Mouse (Mus musculus) erythroblast, adult 5-6 weeks (primary cell): ENCODE results near the gene Gm29094. TPM values are rescaled to one million over a fixed set of nuclear protein-coding genes. Genes with fewer than 3 reads are reported as not detected.
A peak's percentile ranks its signal among the peaks of the same experiment; 100 is the strongest.
"Not testable (repeated sequence)": the region's sequence is repeated elsewhere in the genome, so short reads cannot be mapped to it uniquely, and the experiment has no call there.

Source experiments
- ATAC-seq: replicated peaks from 2 replicates; pipeline ENCODE4 v1.8.0; 2016; ENCODE audit warnings: moderate number of reproducible peaks, mild to moderate bottlenecking, moderate TSS enrichment, inconsistent platforms; ENCODE audit not compliant: poor library complexity, low FRiP score, severe bottlenecking
- total RNA-seq, 2 experiments: library from RNA; stranded (forward) in 1 of 2; stranded (reverse) in 1 of 2; fragments of 150-400 nt in 1 of 2; fragments of 200-764, 138-1000 nt in 1 of 2; gene quantifications; 2 replicates each; pipeline versions ENCODE4 v1.2.3 to v1.2.4; 2015 to 2017; ENCODE audit warnings: low replicate concordance in 2 of 2

Gm29094 gene
- not detected in 2 replicates for total RNA-seq (2015; ENCODE audit: low replicate concordance)
- total RNA-seq (2017; ENCODE audit: low replicate concordance) = 1.3 TPM in 1 of 2 replicates, not detected in the other

- not testable (repeated sequence) for ATAC-seq
Measured at GRCm38 (mm10) chr9:89198969-89199416, at the start of gene Gm29094, which contains the start of gene Bcl2a1b. Gene Gm29094, plus strand, starts transcription at chr9:89199379. Gene Bcl2a1b, plus strand, starts transcription at chr9:89199209.

- not testable (repeated sequence) for ATAC-seq
Measured at GRCm38 (mm10) chr9:89172539-89172938, 26.6 kb upstream of the Gm29094 start.

GRCm38 (mm10) chr9:89178833-89179232, 20.3 kb upstream of the Gm29094 start:
- ATAC-seq = not testable (repeated sequence)

GRCm38 (mm10) chr9:89179469-89179868, 19.7 kb upstream of the Gm29094 start:
- not testable (repeated sequence) for ATAC-seq

GRCm38 (mm10) chr9:89187006-89187405, 12.2 kb upstream of the Gm29094 start:
- not testable (repeated sequence) for ATAC-seq

GRCm38 (mm10) chr9:89195483-89195882, 3.7 kb upstream of the Gm29094 start:
- not testable (repeated sequence) for ATAC-seq

- ATAC-seq = not testable (repeated sequence)
Measured at GRCm38 (mm10) chr9:89197509-89197908, 1.7 kb upstream of the Gm29094 start.

- not testable (repeated sequence) for ATAC-seq
Measured at GRCm38 (mm10) chr9:89198349-89198748, 830 bp upstream of the Gm29094 start.

- not testable (repeated sequence) for ATAC-seq
Measured at GRCm38 (mm10) chr9:89202256-89202655, 3.1 kb downstream of the Gm29094 start.

GRCm38 (mm10) chr9:89208939-89209338, 9.8 kb downstream of the Gm29094 start:
- ATAC-seq = not testable (repeated sequence)

- not testable (repeated sequence) for ATAC-seq
Measured at GRCm38 (mm10) chr9:89210353-89211064, 11.3 kb downstream of the Gm29094 start, which contains the start of gene Mthfs. Gene Mthfs, plus strand, starts transcription at chr9:89210676.

GRCm38 (mm10) chr9:89211065-89211858, 12.1 kb downstream of the Gm29094 start:
- peak; percentile 98 for ATAC-seq

- ATAC-seq = not testable (repeated sequence)
Measured at GRCm38 (mm10) chr9:89212428-89212827, 13.2 kb downstream of the Gm29094 start.

GRCm38 (mm10) chr9:89218174-89218573, 19.0 kb downstream of the Gm29094 start:
- ATAC-seq = not testable (repeated sequence)

- not testable (repeated sequence) for ATAC-seq
Measured at GRCm38 (mm10) chr9:89219668-89220067, 20.5 kb downstream of the Gm29094 start.

- not testable (repeated sequence) for ATAC-seq
Measured at GRCm38 (mm10) chr9:89220704-89221287, 21.6 kb downstream of the Gm29094 start.

GRCm38 (mm10) chr9:89226071-89226470, 26.9 kb downstream of the Gm29094 start:
- no peak for ATAC-seq

- ATAC-seq = no peak
Measured at GRCm38 (mm10) chr9:89228122-89228521, 28.9 kb downstream of the Gm29094 start.

GRCm38 (mm10) chr9:89230897-89231497, 31.8 kb downstream of the Gm29094 start:
- ATAC-seq = not testable (repeated sequence)

- ATAC-seq = not testable (repeated sequence)
Measured at GRCm38 (mm10) chr9:89237131-89237530, 38.0 kb downstream of the Gm29094 start.
